Mouse (Mus musculus): ENCODE results near the gene Zscan5b. TPM values are rescaled to one million over a fixed set of nuclear protein-coding genes. Genes with fewer than 3 reads are reported as not detected.
"Not testable (repeated sequence)": the region's sequence is repeated elsewhere in the genome, so short reads cannot be mapped to it uniquely, and the experiment has no call there.

The Zscan5b gene
- polyA plus RNA-seq, 1 experiment from 2014 or later = not detected

DNA sequence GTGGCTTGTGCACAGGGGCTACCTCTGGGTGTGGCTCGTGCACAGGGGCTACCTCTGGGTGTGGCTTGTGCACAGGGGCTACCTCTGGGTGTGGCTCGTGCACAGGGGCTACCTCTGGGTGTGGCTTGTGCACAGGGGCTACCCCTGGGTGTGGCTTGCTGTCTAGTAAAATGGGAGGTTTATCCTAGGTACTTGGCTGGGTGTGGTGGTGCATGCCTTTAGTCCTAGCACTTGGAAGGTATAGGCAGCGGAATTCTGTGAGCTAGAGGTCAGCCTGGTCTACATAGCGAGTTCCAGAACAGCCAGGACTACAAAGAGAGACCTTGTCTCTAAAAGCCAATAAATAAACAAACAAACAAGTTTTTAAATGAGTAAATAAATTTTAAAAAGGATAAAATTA lies 7.4 kb upstream of the Zscan5b start:
- ATAC-seq (ENCODE audit: low FRiP score, low TSS enrichment); H3K4me3 ChIP-seq (ENCODE audit: low read length); H3K9ac ChIP-seq (ENCODE audit: low read depth, low read length); H3K27ac ChIP-seq (ENCODE audit: low read depth, low read length); H3K4me2 ChIP-seq (replicated peaks; ENCODE audit: low read depth, low read length); H3K9me3 ChIP-seq (ENCODE audit: control insufficient read depth, low read length); H3K36me3 ChIP-seq (ENCODE audit: control insufficient read depth, insufficient read depth, low read length); H3K4me1 ChIP-seq (ENCODE audit: control insufficient read depth, insufficient read depth, low read length); H3K27me3 ChIP-seq (ENCODE audit: control insufficient read depth, insufficient read depth, low read length): not testable (repeated sequence)
- 90% methylated on average over 3 of the region's 4 CpGs for WGBS

DNA sequence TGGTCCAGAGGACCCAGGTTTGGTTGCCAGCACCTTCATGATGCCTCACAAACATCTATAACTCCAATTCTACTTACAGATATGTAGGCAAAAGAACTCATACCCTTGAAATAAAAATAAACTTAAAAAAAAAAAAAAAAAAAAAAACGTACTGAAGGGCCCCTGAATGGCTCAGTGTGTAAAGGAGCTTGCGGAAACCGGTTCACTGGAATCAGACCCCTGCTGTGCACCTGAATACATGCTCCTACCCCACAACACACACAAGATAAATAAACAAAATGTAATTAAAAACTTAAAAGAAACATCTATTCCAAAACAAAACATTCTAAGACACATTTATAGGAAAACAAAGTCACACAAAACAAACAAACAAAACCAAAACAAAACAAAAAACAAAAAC lies 1.9 kb upstream of the Zscan5b start:
- no peaks in the 10 kb centered on the region for H3K9me3 ChIP-seq (ENCODE audit: control insufficient read depth, low read length)
- H3K4me2 ChIP-seq (replicated peaks; ENCODE audit: low read depth, low read length) = no peak overlapping the region
- no peaks in the 10 kb centered on the region for H3K36me3 ChIP-seq (ENCODE audit: control insufficient read depth, insufficient read depth, low read length)
- 67% methylated on average over 3 of the region's 3 CpGs for WGBS
- no peak overlapping the region for H3K4me3 ChIP-seq (ENCODE audit: low read length)
- no peaks in the 10 kb centered on the region for H3K27me3 ChIP-seq (ENCODE audit: control insufficient read depth, insufficient read depth, low read length)
- H3K9ac ChIP-seq (ENCODE audit: low read depth, low read length) = no peak overlapping the region
- ATAC-seq (ENCODE audit: low FRiP score, low TSS enrichment) = no peak
- no peaks in the 10 kb centered on the region for H3K4me1 ChIP-seq (ENCODE audit: control insufficient read depth, insufficient read depth, low read length)
- no peak overlapping the region for H3K27ac ChIP-seq (ENCODE audit: low read depth, low read length)

DNA sequence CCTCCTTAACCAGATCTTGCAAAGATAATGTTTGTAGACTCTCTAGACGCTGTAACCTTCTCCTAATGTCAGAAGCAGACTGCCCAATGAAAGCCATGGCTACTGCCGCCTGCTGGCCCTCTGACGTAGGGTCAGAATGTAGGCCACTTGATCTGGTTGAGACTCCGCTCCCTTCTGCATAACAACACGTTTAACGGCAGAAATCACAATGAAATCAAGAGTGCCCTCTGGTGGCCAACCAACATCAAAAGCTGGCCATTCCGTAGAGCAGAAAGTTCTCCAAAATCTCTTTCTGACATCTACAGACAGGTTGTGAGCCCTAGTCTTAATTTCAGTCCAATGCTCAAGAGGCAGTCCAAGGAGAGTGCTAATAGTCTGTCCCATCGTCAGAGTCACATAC lies 6.4 kb downstream of the Zscan5b start:
- H3K4me1 ChIP-seq (ENCODE audit: control insufficient read depth, insufficient read depth, low read length); H3K4me3 ChIP-seq (ENCODE audit: low read length); H3K36me3 ChIP-seq (ENCODE audit: control insufficient read depth, insufficient read depth, low read length); H3K9me3 ChIP-seq (ENCODE audit: control insufficient read depth, low read length); ATAC-seq (ENCODE audit: low FRiP score, low TSS enrichment); H3K27ac ChIP-seq (ENCODE audit: low read depth, low read length); H3K4me2 ChIP-seq (replicated peaks; ENCODE audit: low read depth, low read length); H3K27me3 ChIP-seq (ENCODE audit: control insufficient read depth, insufficient read depth, low read length); H3K9ac ChIP-seq (ENCODE audit: low read depth, low read length): not testable (repeated sequence)
- WGBS = 56% methylated on average over 8 of the region's 8 CpGs

DNA sequence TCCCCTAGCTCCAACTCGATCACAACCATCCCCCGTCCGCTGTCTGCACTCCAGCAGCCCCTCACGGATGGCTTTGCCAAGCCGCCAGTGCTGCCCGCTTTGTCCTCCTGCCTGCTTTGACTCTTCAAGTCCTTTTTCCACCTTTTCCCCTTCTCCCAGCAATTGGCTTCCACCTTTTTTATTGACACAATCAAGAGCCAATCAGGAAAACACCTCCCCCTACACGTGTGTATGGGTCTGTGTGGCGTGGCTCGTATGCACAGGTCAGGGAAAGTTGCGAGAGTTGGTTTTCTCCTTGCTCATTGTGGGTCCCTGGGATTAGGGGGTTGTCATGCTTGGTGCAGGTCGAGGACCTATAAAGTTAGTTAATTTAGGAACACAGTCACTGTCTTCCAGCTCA lies 17.7 kb downstream of the Zscan5b start:
- no peaks in the 10 kb centered on the region for H3K27me3 ChIP-seq (ENCODE audit: control insufficient read depth, insufficient read depth, low read length)
- ATAC-seq (ENCODE audit: low FRiP score, low TSS enrichment) = no peak
- no peak overlapping the region for H3K27ac ChIP-seq (ENCODE audit: low read depth, low read length)
- no peak overlapping the region for H3K9ac ChIP-seq (ENCODE audit: low read depth, low read length)
- H3K4me3 ChIP-seq (ENCODE audit: low read length) = no peak overlapping the region
- 50% methylated on average over 11 of the region's 11 CpGs for WGBS
- H3K36me3 ChIP-seq (ENCODE audit: control insufficient read depth, insufficient read depth, low read length) = no peaks in the 10 kb centered on the region
- no peaks in the 10 kb centered on the region for H3K4me1 ChIP-seq (ENCODE audit: control insufficient read depth, insufficient read depth, low read length)
- H3K4me2 ChIP-seq (replicated peaks; ENCODE audit: low read depth, low read length) = no peak overlapping the region
- H3K9me3 ChIP-seq (ENCODE audit: control insufficient read depth, low read length) = no peaks in the 10 kb centered on the region

DNA sequence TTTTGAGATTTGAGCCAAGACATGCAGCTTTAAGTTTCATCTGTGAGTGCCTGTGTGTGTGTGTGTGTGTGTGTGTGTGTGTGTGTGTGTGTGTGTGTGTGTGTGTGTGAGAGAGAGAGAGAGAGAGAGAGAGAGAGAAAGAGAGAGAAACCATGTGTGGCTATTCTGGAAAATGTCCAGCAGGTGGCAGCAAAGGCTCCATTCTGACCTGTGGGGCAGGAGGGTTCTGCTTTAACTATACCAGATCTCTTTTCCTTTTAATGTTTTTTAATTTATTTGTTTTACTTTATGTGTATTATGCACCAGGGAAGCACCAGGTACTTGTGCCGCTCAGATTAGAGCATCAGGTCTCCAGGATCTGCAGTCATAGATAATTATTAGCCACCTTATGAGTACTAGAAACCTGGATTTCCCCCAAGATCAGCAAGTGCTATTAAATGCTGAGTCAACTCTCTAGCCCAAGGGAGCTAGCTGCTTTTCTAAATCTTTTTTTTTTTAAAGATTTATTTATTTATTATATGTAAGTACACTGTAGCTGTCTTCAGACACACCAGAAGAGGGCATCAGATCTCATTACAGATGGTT lies 18.9 kb downstream of the Zscan5b start:
- not testable (repeated sequence) for H3K4me2 ChIP-seq (replicated peaks; ENCODE audit: low read depth, low read length); H3K9ac ChIP-seq (ENCODE audit: low read depth, low read length); H3K9me3 ChIP-seq (ENCODE audit: control insufficient read depth, low read length); H3K27ac ChIP-seq (ENCODE audit: low read depth, low read length); ATAC-seq (ENCODE audit: low FRiP score, low TSS enrichment); H3K27me3 ChIP-seq (ENCODE audit: control insufficient read depth, insufficient read depth, low read length); H3K4me3 ChIP-seq (ENCODE audit: low read length); H3K4me1 ChIP-seq (ENCODE audit: control insufficient read depth, insufficient read depth, low read length); H3K36me3 ChIP-seq (ENCODE audit: control insufficient read depth, insufficient read depth, low read length)
- 34% methylated on average over 1 of the region's 1 CpGs for WGBS

DNA sequence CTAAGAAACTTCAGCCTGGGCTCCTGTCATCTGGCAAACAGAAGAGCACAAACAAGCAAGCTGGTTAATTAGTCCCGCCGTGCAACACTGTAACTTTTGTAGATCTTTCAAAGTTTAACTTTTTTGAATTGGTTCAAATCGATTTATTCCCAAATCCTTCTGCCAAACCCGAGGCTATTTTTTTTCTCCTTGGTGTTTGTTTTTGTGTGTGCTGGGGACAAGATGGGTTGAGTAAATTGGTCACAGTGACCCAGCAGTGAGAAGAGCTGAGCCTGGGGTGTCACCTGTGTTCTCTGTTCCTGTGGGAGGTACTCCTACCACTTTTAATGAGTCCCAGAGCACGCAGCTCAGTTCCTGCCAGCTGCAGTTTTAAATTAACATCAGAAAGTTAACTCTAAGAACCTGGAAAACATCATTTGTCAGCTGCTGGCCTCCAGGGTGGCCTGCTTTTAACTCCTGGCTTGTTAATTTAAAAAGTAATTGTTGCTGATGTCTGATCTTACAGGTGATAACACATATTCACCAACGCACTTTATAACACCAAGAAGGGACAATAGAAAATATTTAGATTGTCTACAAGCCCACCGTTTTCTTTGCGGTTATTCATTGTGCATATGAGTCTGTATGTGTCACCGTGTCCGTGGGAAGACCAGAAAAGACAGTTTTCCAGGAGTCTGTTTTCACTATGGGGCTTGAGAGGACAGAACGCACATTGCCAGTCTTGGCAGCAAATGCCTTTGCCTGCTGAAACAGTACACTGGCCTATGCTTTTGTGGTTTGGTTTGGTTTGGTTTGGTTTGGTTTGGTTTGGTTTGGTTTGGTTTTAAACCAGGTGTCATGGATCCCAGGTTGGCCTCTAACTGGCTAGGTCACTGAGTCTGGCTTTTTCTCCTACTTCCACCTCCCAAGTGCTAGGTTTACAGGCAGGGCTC lies 22.5 kb downstream of the Zscan5b start:
- no peaks in the 10 kb centered on the region for H3K36me3 ChIP-seq (ENCODE audit: control insufficient read depth, insufficient read depth, low read length)

DNA sequence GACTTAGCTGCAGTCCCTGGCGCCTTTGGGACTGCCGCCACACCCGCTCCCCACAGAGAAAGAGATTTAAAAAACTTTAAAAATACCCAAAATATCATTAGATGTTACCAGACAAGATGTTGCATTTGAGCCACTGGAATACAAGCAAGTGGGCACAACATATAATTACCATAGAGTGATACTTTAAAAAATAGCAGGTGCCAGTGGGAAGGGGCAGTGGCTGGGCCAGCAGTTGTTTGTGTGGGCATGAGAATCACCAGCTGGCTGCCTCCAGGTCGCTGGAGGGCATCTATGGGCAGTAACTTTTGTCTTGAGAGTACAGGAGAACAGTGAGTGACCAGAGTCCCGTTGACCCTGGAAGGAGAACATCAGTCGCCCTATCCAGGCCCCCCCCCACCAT lies 30.3 kb downstream of the Zscan5b start, which contains the start of gene Epp13:
Gene Epp13 (plus strand): TSS at position 301 of the 400 bp plus-strand sequence.
- WGBS = 83% methylated on average over 6 of the region's 6 CpGs
- ATAC-seq (ENCODE audit: low FRiP score, low TSS enrichment) = no peak
- no peak within 1 kb of the TSS for H3K4me2 ChIP-seq (replicated peaks; ENCODE audit: low read depth, low read length)
- H3K27me3 ChIP-seq (ENCODE audit: control insufficient read depth, insufficient read depth, low read length) = no peaks in the 10 kb centered on the region
- no peak within 1 kb of the TSS for H3K27ac ChIP-seq (ENCODE audit: low read depth, low read length)
- no peaks in the 10 kb centered on the region for H3K9me3 ChIP-seq (ENCODE audit: control insufficient read depth, low read length)
- no peak within 1 kb of the TSS for H3K9ac ChIP-seq (ENCODE audit: low read depth, low read length)
- no peaks in the 10 kb centered on the region for H3K4me1 ChIP-seq (ENCODE audit: control insufficient read depth, insufficient read depth, low read length)
- H3K4me3 ChIP-seq (ENCODE audit: low read length) = no peak within 1 kb of the TSS
- no peaks in the 10 kb centered on the region for H3K36me3 ChIP-seq (ENCODE audit: control insufficient read depth, insufficient read depth, low read length)

More for the DNA sequence above, 22.5 kb downstream of the Zscan5b start:
- Histone ChIP-seq H3K27ac (ENCODE audit: low read depth, low read length) (no peak overlapping the region), H3K27me3 (ENCODE audit: control insufficient read depth, insufficient read depth, low read length) (no peaks in the 10 kb centered on the region), H3K4me1 (ENCODE audit: control insufficient read depth, insufficient read depth, low read length) (no peaks in the 10 kb centered on the region), H3K9me3 (ENCODE audit: control insufficient read depth, low read length) (no peaks in the 10 kb centered on the region), H3K4me2 (replicated peaks; ENCODE audit: low read depth, low read length) (no peak overlapping the region), H3K9ac (ENCODE audit: low read depth, low read length) (no peak overlapping the region), H3K4me3 (ENCODE audit: low read length) (no peak overlapping the region)
- ATAC-seq (ENCODE audit: low FRiP score, low TSS enrichment) = no peak
- 48% methylated on average over 11 of the region's 11 CpGs for WGBS

DNA sequence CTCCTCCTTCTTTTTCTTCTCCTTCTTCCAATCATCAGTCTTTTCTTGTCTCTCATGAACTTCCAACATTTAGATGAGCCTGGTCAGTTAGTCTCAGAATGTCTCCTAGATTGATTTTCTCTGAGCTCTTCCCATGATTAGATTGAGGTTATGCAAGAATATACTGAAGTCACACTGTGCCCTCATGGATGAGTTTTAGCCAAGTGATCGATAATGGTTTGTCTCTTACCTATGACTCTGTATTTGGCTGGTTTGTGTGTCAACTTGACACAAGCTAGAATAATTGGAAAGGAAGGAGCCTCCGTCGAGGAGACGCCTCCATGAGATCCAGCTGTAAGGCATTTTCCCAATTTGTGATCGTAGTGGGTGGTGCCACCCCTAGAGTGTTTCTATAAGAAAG lies 32.4 kb downstream of the Zscan5b start:
- WGBS = 85% methylated on average over 5 of the region's 5 CpGs
- Histone ChIP-seq H3K9ac (ENCODE audit: low read depth, low read length) (no peak overlapping the region), H3K27ac (ENCODE audit: low read depth, low read length) (no peak overlapping the region), H3K27me3 (ENCODE audit: control insufficient read depth, insufficient read depth, low read length) (no peaks in the 10 kb centered on the region), H3K4me3 (ENCODE audit: low read length) (no peak overlapping the region), H3K9me3 (ENCODE audit: control insufficient read depth, low read length) (no peaks in the 10 kb centered on the region), H3K36me3 (ENCODE audit: control insufficient read depth, insufficient read depth, low read length) (no peaks in the 10 kb centered on the region), H3K4me2 (replicated peaks; ENCODE audit: low read depth, low read length) (no peak overlapping the region), H3K4me1 (ENCODE audit: control insufficient read depth, insufficient read depth, low read length) (no peaks in the 10 kb centered on the region)
- ATAC-seq (ENCODE audit: low FRiP score, low TSS enrichment) = no peak

DNA sequence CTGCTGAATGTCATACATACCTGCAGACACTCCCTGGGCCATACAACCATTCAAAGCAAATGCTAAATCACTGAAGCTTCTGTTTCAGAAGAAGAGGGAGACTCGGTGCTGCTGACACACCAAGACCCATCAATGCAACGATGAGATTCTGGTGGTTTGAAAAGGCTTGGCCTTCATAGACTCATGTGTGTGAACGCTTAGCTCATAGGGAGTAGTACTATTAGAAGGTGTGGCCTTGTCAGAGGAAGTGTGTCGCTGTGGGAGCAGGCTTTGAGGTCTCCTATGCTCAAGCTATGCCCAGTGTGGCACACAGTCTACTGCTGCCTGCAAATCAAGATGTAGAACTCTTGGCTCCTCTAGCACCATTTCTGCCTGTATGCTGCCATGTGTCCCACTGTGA lies 35.3 kb downstream of the Zscan5b start:
- Histone ChIP-seq H3K36me3 (ENCODE audit: control insufficient read depth, insufficient read depth, low read length) (no peaks in the 10 kb centered on the region), H3K4me2 (replicated peaks; ENCODE audit: low read depth, low read length) (no peak overlapping the region), H3K4me1 (ENCODE audit: control insufficient read depth, insufficient read depth, low read length) (no peaks in the 10 kb centered on the region), H3K27me3 (ENCODE audit: control insufficient read depth, insufficient read depth, low read length) (no peaks in the 10 kb centered on the region), H3K4me3 (ENCODE audit: low read length) (no peak overlapping the region), H3K9ac (ENCODE audit: low read depth, low read length) (no peak overlapping the region), H3K9me3 (ENCODE audit: control insufficient read depth, low read length) (no peaks in the 10 kb centered on the region), H3K27ac (ENCODE audit: low read depth, low read length) (no peak overlapping the region)
- WGBS = 86% methylated on average over 4 of the region's 4 CpGs
- ATAC-seq (ENCODE audit: low FRiP score, low TSS enrichment) = no peak

Data from kidney, embryonic 14.5 days (tissue).